Mouse (Mus musculus) G1E-ER4 (cell line): ENCODE data around the gene Nacc2. TPM values are rescaled to one million over a fixed set of nuclear protein-coding genes. Genes with fewer than 3 reads are reported as not detected.

Experiments used
- GATA1 ChIP-seq: IDR thresholded peaks from one replicate; pipeline ENCODE4 v1.8.0; 2012; ENCODE audit warnings: low read length, inconsistent platforms
- polyA plus RNA-seq: library from polyadenylated mRNA; stranded (reverse); fragments of >175 nt; gene quantifications from 2 replicates; pipeline ENCODE4 v1.2.3, GENCODE M21; 2012

The Nacc2 gene
- polyA plus RNA-seq: 11.2 and 13.9 TPM in 2 replicates

DNA sequence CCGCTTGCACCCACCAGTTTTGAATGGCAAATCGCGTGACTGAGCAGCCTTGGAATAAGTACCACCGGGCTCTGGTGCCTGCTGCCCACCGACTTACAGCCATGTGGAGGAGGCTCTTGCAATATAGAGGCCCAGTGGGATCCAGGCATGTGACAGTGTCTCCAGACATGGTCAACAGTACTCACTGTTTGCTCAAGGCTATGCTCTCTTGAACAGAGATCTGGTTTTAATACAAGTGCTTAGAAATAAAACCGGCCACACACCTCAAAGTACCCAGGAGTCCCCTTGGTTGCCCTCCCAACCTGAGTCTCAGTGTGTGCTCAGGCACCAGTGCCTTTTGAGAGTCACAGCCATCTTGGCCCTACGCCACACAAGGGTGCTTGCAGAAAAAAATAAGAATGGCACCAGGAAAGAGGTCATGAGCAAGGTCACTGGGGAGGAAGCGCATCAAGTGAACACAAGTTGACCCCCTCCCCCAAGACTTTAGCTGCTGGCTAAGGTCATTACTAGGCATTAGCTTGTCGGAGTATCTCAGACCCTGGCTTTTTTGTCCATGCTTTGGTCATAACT, at the start of gene Nacc2:
Gene Nacc2 (minus strand): TSS at position 142 of the 570 bp plus-strand sequence.
- no peak for TF ChIP-seq GATA1

DNA sequence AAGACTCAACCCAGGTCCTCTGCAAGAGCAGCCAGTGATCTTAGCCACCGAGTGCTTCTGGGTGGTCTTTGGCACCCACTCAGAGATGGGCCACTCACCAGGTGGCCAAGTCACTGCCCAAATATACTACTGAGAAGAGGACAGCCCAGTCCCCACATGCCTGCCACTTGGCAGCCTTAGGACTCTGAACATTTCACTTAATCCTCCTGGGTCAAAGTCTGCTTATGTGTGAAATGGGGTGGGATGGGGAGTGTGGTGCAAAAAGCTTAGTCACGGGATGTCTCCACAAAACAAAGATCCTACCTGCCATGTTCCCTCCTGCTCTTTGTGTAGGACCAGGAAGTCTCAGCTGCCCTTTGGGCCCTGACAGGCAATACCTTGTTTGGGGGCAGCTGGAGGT, 49.1 kb upstream of the Nacc2 start:
- no peak for TF ChIP-seq GATA1

- no peak for TF ChIP-seq GATA1
Measured at GRCm38 (mm10) chr2:26170376-26170775, 47.4 kb upstream of the Nacc2 start.

DNA sequence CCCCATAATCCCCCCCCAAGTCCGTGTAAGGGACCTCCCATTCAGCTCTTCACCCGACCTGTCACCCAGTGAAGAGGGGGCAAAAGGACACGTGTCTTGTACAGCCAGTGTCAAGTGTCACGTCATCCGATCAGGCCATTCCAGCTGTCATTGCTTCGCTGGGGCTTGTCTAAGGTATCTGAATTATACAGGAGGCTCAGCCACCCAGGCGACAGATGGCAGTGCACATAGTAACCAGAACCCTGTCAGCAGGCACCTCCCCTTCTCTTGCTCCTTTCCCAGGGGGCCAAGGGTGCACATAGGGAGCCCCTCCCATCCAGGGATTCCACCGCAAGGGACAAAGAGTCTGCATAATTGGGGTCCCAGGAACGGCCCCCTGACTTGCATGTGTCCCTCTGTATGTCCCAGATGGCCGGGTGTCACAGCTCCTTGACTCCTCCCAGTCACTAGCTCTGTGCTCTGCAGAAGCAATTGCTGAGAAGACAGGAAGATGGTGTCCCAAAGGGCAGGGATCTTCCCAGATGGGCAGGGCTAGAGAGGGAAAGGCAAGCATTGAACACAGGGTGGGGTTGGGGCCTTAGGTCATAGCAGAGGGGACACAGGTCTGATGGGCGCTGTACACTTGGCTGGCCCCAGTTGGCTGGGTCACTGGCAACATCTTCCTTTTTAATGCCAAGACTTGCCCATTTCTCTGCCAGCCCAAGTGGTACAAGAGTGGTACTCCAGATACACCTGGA, 46.0 kb upstream of the Nacc2 start:
- no peak for TF ChIP-seq GATA1

DNA sequence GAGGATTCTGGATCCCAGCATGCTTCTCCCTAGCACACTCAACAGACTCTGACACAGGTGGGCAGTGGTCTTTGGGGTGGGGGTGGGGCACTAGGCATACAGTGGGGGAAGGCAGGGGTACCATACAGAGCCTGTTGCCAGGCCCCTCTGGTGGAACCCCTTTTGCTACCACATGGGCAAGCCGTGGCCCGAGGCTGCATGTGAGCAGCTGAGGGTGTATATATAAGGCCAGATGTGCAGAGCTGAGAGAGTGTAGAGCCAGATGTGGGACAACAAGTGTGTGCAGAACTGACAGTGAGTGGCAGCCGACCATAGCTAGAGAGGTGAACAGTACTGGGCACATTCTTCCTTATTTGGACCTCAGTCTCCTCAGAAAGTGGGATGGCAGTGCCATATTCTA, 43.9 kb upstream of the Nacc2 start:
- TF ChIP-seq GATA1: no peak

DNA sequence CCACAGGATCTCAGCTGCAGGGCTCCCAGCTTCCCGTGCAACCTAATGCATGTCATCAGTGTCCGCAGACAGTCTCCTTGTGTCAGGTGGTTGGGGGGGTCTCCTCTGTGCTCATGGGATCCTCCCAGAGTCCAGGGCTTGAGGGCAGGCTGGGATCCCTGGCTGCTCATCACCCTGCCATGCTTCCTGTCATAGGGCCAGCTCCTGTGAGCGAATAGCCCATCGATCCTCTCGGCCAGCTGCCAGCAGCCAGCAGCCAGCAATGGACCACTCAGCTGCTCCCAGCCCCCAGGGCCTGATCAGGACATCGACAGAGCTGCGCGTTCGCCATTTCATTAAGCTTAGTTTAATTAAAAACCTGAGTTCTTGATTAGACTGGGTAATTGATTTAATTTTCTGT, 35.0 kb upstream of the Nacc2 start:
- no peak for TF ChIP-seq GATA1

- TF ChIP-seq GATA1: no peak
Measured at GRCm38 (mm10) chr2:26156191-26156977, 33.4 kb upstream of the Nacc2 start.

DNA sequence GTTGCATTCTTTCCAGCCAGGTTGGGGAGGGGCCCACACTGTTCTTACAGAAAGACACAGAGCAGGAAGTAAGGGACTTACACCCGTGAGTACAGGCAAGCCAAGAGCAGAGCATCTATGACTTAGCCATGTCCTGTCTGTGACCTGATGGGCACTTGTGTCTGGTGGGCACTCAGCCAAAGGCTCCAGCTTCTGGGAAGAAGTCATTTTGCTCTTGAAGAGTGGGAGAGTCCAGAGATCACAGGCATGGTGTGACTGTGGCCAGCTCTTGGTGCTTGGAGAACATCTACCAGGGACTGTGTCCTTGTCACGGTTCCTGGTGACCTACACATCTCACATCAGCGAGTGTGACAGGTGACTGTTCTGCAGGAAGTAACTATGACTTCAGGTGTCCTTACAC, 32.7 kb upstream of the Nacc2 start:
- TF ChIP-seq GATA1: no peak

GRCm38 (mm10) chr2:26154586-26154985, 31.6 kb upstream of the Nacc2 start:
- TF ChIP-seq GATA1: no peak

GRCm38 (mm10) chr2:26153909-26154340, 30.9 kb upstream of the Nacc2 start:
- no peak for TF ChIP-seq GATA1

- TF ChIP-seq GATA1: no peak
Measured at GRCm38 (mm10) chr2:26153295-26153694, 30.3 kb upstream of the Nacc2 start.

DNA sequence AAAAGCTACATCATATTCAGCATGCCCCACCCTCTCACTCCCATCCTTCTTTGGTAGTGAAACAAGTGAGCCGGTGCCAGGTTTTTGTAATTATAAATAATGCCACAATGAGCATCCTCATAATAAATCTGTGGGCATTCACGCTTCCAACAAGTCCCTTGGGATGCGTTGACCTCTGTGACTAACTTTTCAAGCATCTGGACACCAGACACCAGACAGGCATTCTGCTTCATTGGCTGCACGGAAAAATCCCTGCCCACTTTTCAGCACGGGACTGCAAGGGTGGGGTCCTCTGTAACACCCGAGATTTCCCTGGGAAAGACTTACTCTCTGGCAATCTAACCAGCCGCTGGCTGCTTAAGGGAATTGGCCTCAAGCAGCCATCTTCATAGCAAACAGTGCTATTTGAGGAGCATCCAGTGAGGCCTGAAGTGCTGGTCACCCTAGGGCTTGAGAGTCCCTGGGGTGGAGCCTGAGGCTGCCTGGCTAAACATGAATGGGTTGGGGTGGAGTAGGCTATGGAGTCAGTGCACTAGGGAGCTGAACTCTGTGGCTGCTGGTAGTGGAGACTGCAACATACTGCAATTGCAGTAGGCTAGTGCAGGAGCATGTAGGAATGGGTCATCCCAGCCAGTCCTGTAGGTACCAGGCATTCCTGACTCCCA, 24.8 kb upstream of the Nacc2 start:
- TF ChIP-seq GATA1: no peak

DNA sequence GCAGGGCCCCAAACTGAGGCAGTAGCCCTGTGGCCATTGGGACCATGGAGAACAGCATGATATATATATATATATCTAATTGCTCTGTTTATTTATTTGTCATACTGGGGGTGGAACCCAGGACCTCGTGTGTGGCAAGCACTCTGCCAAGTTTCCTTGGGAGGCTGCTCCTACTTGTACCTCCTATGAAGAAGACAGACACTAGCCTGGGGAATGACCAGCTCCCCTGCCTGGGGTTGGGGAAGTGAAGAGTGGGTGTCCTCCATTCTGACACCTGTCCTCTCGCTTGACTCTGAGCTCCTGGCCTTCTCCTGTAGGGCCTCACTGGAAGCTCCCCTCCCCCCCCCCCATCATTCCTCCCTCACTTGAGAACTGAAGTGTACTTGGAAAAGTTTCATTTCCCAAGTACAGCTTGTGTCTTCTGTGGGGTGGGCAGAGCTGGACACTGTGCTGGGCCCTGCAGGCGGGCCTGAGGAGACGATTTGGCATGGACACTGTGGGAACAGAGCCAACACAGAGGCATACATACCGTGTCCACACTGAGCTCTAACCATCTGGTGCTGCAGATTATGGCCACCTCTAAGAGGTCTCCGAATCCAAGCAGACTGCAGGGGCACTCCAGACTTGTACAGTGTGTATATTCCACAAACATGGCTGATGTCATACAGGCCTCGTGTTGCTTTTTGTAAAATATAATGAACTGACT, 23.5 kb upstream of the Nacc2 start:
- no peak for TF ChIP-seq GATA1

DNA sequence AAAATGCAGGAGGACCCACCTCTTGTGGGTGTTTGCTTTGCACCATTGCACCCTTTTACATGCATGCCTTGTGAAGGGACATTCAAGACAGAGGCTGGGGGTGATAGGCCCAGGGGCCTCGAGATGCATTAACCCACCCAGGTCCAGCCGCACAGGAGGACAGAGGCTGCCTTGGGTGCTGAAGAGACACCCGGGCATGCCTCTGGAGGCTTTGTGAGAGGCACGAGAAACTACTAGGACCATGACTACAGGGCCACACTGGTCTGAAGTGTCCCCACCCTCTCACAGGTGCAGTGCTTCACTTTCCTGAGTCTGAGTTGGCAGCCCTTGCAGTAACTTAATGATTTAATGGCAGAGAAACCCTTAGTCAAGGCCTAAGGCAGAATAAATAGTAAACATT, 22.1 kb upstream of the Nacc2 start:
- no peak for TF ChIP-seq GATA1

GRCm38 (mm10) chr2:26144331-26144730, 21.3 kb upstream of the Nacc2 start:
- TF ChIP-seq GATA1: no peak

DNA sequence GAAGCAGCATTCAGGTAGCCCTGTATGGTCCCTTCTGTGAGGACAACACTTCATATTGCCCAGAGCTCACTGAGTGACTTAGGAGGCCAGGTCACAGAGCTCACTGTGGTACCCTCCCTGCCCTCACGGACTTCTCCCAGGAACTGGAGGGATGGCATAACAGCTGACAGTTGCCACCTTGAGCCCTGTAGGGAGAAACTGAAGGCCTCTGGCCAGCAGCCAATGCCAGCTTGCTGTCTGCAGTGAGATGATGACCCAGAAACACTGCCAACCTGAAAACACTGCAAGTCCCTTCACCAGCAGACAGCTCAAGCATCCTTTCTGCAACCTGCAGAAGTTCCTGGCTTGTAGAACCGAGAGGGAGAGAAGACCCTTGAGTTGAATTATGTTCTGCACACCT, 20.5 kb upstream of the Nacc2 start:
- TF ChIP-seq GATA1: no peak
